Mouse (Mus musculus) neural tube, embryonic 11.5 days (tissue): Measurements from ENCODE around the gene Fpgs. TPM values are rescaled to one million over a fixed set of nuclear protein-coding genes. Genes with fewer than 3 reads are reported as not detected.

Experiments used
- ATAC-seq: fragments of 200-750 bp; cut with Nextera tagmentation; 2 replicates; pipeline ENCODE4 v1.8.0; 2017; ENCODE audit warnings: moderate number of reproducible peaks, mild to moderate bottlenecking, moderate TSS enrichment, moderate library complexity; ENCODE audit not compliant: insufficient read depth, low FRiP score, low TSS enrichment
- DNase-seq: peaks from one replicate; pipeline ENCODE4 v3.0.0-alpha.2; 2015; ENCODE audit warnings: low spot score
- H3K27ac ChIP-seq: fragments of 300-500 bp; sonication (generic); 2 replicates; pipeline ENCODE4 v1.5.1; 2014; ENCODE audit warnings: low read depth, mild to moderate bottlenecking, low read length
- H3K27me3 ChIP-seq: fragments of 300-500 bp; sonication (generic); 2 replicates; pipeline ENCODE4 v1.6.1; 2014; ENCODE audit warnings: mild to moderate bottlenecking, low read length, mixed read lengths; ENCODE audit not compliant: control insufficient read depth, insufficient read depth
- H3K36me3 ChIP-seq: fragments of 300-500 bp; sonication (generic); 2 replicates; pipeline ENCODE4 v1.6.1; 2014; ENCODE audit warnings: mild to moderate bottlenecking, low read length, moderate library complexity, mixed read lengths; ENCODE audit not compliant: control insufficient read depth, insufficient read depth
- H3K4me1 ChIP-seq: fragments of 300-500 bp; sonication (generic); 2 replicates; pipeline ENCODE4 v1.6.1; 2014; ENCODE audit warnings: low read length, mixed read lengths; ENCODE audit not compliant: control insufficient read depth, insufficient read depth
- H3K4me2 ChIP-seq: fragments of 300-500 bp; sonication (generic); 2 replicates; pipeline ENCODE4 v1.6.1; 2014; ENCODE audit warnings: low read depth, mild to moderate bottlenecking, moderate library complexity
- H3K4me3 ChIP-seq: fragments of 300-500 bp; sonication (generic); 2 replicates; pipeline ENCODE4 v1.5.1; 2014; ENCODE audit warnings: low read depth, low read length
- H3K9ac ChIP-seq: fragments of 300-500 bp; sonication (generic); 2 replicates; pipeline ENCODE4 v1.6.1; 2014; ENCODE audit warnings: mild to moderate bottlenecking, low read length
- H3K9me3 ChIP-seq: fragments of 300-500 bp; sonication (generic); 2 replicates; pipeline ENCODE4 v1.6.1; 2016; ENCODE audit warnings: low read length; ENCODE audit not compliant: control insufficient read depth
- WGBS: fragments of 180-500 bp; shearing (Covaris S2); extraction: QIAGEN DNeasy Blood & Tissue Kit; methylation state at CpG from one replicate; pipeline ENCODE4 v1.1.7; 2014; 5-methylcytosine and 5-hydroxymethylcytosine counted together
- polyA plus RNA-seq: library from polyadenylated mRNA; unstranded; fragments of >200 nt; fragmentation: Nextera tagmentation; extraction: Ambion mirVana; gene quantifications from 2 replicates; pipeline ENCODE4 v1.2.1, GENCODE M21; 2014

Fpgs gene
- polyA plus RNA-seq, 1 experiment from 2014 or later: 19.4 TPM

GRCm38 (mm10) chr2:32662291-32662690 lies 41.7 kb downstream of the Fpgs start:
- Histone ChIP-seq H3K9me3 (no peaks in the 10 kb centered on the region), H3K4me3 (no peak overlapping the region), H3K27ac (no peak overlapping the region), H3K4me2 (no peak overlapping the region), H3K9ac (no peak overlapping the region), H3K36me3 (no peaks in the 10 kb centered on the region), H3K27me3 (no peaks in the 10 kb centered on the region), H3K4me1 (no peaks in the 10 kb centered on the region)
- WGBS: 61% methylated on average over 5 of the region's 5 CpGs
- ATAC-seq (no peak), DNase-seq (no peak)

GRCm38 (mm10) chr2:32661509-32662107 lies 42.3 kb downstream of the Fpgs start:
- Histone ChIP-seq H3K4me3 (no peak overlapping the region), H3K9ac (no peak overlapping the region), H3K9me3 (no peaks in the 10 kb centered on the region), H3K27me3 (no peaks in the 10 kb centered on the region), H3K4me2 (no peak overlapping the region), H3K4me1 (no peaks in the 10 kb centered on the region), H3K36me3 (no peaks in the 10 kb centered on the region), H3K27ac (no peak overlapping the region)
- ATAC-seq: no peak
- 78% methylated on average over 7 of the region's 7 CpGs for WGBS
- no peak for DNase-seq

- DNase-seq (no peak), ATAC-seq (no peak)
- no peak overlapping the region for H3K9ac ChIP-seq
- WGBS: 82% methylated on average over 2 of the region's 2 CpGs
- H3K4me2 ChIP-seq: no peak overlapping the region
- H3K9me3 ChIP-seq: no peaks in the 10 kb centered on the region
- H3K36me3 ChIP-seq: no peaks in the 10 kb centered on the region
- no peaks in the 10 kb centered on the region for H3K4me1 ChIP-seq
- no peaks in the 10 kb centered on the region for H3K27me3 ChIP-seq
- no peak overlapping the region for H3K4me3 ChIP-seq
- no peak overlapping the region for H3K27ac ChIP-seq
Measured at GRCm38 (mm10) chr2:32658873-32659272, 45.1 kb downstream of the Fpgs start.

GRCm38 (mm10) chr2:32655826-32656225 lies 48.1 kb downstream of the Fpgs start:
- Histone ChIP-seq H3K36me3 (no peaks in the 10 kb centered on the region), H3K4me2 (no peak overlapping the region), H3K27ac (no peak overlapping the region), H3K27me3 (no peaks in the 10 kb centered on the region), H3K9ac (no peak overlapping the region), H3K9me3 (no peaks in the 10 kb centered on the region), H3K4me1 (0 out of 2 replicates have a peak, but pooled peaks cover 3% of the 10 kb centered on the region), H3K4me3 (no peak overlapping the region)
- WGBS: 48% methylated on average over 12 of the region's 12 CpGs
- no peak for ATAC-seq
- peak; percentile 44 for DNase-seq

- H3K4me2 ChIP-seq: no peak overlapping the region
- DNase-seq (no peak), ATAC-seq (no peak)
- H3K4me3 ChIP-seq: no peak overlapping the region
- no peaks in the 10 kb centered on the region for H3K27me3 ChIP-seq
- no peak overlapping the region for H3K9ac ChIP-seq
- H3K27ac ChIP-seq: no peak overlapping the region
- H3K4me1 ChIP-seq: 0 out of 2 replicates have a peak, but pooled peaks cover 3% of the 10 kb centered on the region
- WGBS: 79% methylated on average over 3 of the region's 3 CpGs
- H3K9me3 ChIP-seq: no peaks in the 10 kb centered on the region
- H3K36me3 ChIP-seq: no peaks in the 10 kb centered on the region
Measured at GRCm38 (mm10) chr2:32655394-32655744, 48.6 kb downstream of the Fpgs start.

GRCm38 (mm10) chr2:32654743-32655393 lies 49.1 kb downstream of the Fpgs start:
- no peak overlapping the region for H3K4me2 ChIP-seq
- H3K4me3 ChIP-seq: no peak overlapping the region
- no peak overlapping the region for H3K27ac ChIP-seq
- H3K9me3 ChIP-seq: no peaks in the 10 kb centered on the region
- WGBS: 74% methylated on average over 14 of the region's 14 CpGs
- H3K27me3 ChIP-seq: no peaks in the 10 kb centered on the region
- no peaks in the 10 kb centered on the region for H3K36me3 ChIP-seq
- ATAC-seq (no peak), DNase-seq (no peak)
- no peak overlapping the region for H3K9ac ChIP-seq
- H3K4me1 ChIP-seq: 0 out of 2 replicates have a peak, but pooled peaks cover 3% of the 10 kb centered on the region

GRCm38 (mm10) chr2:32653764-32654163 lies 50.2 kb downstream of the Fpgs start:
- Histone ChIP-seq H3K4me1 (0 out of 2 replicates have a peak, but pooled peaks cover 3% of the 10 kb centered on the region), H3K27ac (no peak overlapping the region), H3K4me2 (no peak overlapping the region), H3K9ac (no peak overlapping the region), H3K4me3 (no peak overlapping the region), H3K27me3 (no peaks in the 10 kb centered on the region), H3K9me3 (no peaks in the 10 kb centered on the region), H3K36me3 (no peaks in the 10 kb centered on the region)
- ATAC-seq (no peak), DNase-seq (no peak)
- WGBS: 24% methylated on average over 7 of the region's 7 CpGs

- Histone ChIP-seq H3K36me3 (no peaks in the 10 kb centered on the region), H3K9me3 (no peaks in the 10 kb centered on the region), H3K4me3 (peak overlapping the region; percentile 18; the same call in 1 of the 2 replicates), H3K27ac (no peak overlapping the region), H3K9ac (no peak overlapping the region), H3K4me1 (no peaks in the 10 kb centered on the region), H3K4me2 (no peak overlapping the region), H3K27me3 (no peaks in the 10 kb centered on the region)
- 96% methylated on average over 7 of the region's 7 CpGs for WGBS
- ATAC-seq (no peak), DNase-seq (no peak)
Measured at GRCm38 (mm10) chr2:32647366-32647765, 56.6 kb downstream of the Fpgs start.
